Mouse (Mus musculus): ENCODE results near the gene Ralgapa2.

The Ralgapa2 gene

DNA sequence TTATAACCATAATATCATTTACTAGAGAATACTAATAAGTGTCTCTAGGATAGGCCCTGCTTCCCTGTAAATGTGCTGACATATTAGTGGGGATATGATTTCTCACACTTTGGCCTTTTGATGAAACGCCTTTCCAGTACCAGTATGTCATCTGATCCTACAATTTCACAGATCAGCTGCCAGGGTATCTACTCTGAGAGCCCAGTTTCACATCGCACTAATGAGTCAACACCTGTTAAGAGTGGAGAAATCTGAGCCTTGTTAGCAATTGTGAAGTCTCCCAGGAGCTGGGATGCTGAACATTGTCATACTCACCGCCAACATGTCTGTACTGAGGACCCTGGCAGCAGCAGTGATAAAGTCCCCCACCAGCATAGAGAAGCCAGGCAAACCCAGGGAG, 151.1 kb downstream of the Ralgapa2 start:
- DNase-seq (ENCODE audit: low spot score in 2 of 2) = no peak

- no peak for DNase-seq (ENCODE audit: low spot score in 2 of 2)
Observed at GRCm38 (mm10) chr2:146359676-146360075, 152.5 kb downstream of the Ralgapa2 start.

GRCm38 (mm10) chr2:146356524-146356923, 155.6 kb downstream of the Ralgapa2 start:
- DNase-seq (ENCODE audit: low spot score in 2 of 2) = no peak

GRCm38 (mm10) chr2:146350230-146350629, 161.9 kb downstream of the Ralgapa2 start:
- DNase-seq (ENCODE audit: low spot score in 2 of 2) = no peak

GRCm38 (mm10) chr2:146347942-146348341, 164.2 kb downstream of the Ralgapa2 start:
- DNase-seq (ENCODE audit: low spot score in 2 of 2) = no peak

- DNase-seq (ENCODE audit: low spot score in 2 of 2) = no peak
Observed at GRCm38 (mm10) chr2:146340090-146340489, 172.1 kb downstream of the Ralgapa2 start.

GRCm38 (mm10) chr2:146337540-146337939, 174.6 kb downstream of the Ralgapa2 start:
- no peak for DNase-seq (ENCODE audit: low spot score in 2 of 2)

DNA sequence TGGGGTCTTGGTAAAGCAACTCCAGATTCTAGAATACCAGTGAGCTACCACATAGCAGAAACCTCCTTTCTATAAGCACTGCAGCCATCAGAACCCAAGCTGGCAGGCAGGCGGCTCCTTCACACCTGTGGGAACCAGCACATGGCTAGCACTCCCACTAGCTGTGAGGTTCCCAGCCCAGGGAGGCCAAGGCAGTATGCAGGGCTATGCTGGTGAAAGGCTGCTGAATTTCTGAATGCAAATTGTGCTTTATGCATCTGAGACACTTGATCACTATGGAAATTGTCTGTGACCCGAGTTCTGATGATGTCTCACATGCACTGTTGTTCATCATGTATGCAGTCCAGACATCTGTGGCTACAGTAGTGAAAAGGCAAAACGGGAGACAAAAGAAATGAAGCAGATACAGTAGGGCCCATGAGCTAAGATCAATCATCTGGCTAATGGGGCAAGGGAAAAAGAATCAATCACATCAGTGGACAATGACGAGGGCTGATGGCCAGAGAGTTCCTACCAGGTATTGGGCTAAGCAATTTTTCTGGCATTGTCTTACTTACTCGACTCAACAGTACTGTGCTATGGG, 180.2 kb downstream of the Ralgapa2 start:
- DNase-seq (ENCODE audit: low spot score in 2 of 2) = no peak

GRCm38 (mm10) chr2:146330772-146331281, 181.3 kb downstream of the Ralgapa2 start:
- no peak for DNase-seq (ENCODE audit: low spot score in 2 of 2)

GRCm38 (mm10) chr2:146330101-146330500, 182.0 kb downstream of the Ralgapa2 start:
- DNase-seq (ENCODE audit: low spot score in 2 of 2) = no peak

DNA sequence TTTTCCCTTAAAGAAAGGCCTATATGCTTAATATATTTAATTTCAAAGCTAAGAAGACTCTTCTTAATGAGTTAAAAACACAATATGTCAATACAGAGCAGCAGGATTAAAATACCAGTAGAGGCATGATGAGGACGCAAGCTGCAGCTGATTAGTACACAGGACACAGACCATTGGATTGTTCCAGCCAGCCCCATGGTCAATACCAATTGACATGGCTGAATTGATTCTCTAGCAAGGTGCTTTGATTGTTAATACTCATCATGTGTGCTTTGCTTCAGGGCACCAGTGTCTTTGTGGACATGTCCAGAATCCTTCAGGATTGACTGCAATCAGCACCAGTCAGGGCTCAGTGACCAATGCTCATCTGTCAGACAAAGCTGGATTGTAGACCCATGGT, 185.5 kb downstream of the Ralgapa2 start:
- no peak for DNase-seq (ENCODE audit: low spot score in 2 of 2)

- no peak for DNase-seq (ENCODE audit: low spot score in 2 of 2)
Observed at GRCm38 (mm10) chr2:146324907-146325715, 187.0 kb downstream of the Ralgapa2 start.

GRCm38 (mm10) chr2:146324140-146324906, 187.8 kb downstream of the Ralgapa2 start:
- no peak for DNase-seq (ENCODE audit: low spot score in 2 of 2)

GRCm38 (mm10) chr2:146323528-146323927, 188.6 kb downstream of the Ralgapa2 start:
- DNase-seq (ENCODE audit: low spot score in 2 of 2) = no peak

DNA sequence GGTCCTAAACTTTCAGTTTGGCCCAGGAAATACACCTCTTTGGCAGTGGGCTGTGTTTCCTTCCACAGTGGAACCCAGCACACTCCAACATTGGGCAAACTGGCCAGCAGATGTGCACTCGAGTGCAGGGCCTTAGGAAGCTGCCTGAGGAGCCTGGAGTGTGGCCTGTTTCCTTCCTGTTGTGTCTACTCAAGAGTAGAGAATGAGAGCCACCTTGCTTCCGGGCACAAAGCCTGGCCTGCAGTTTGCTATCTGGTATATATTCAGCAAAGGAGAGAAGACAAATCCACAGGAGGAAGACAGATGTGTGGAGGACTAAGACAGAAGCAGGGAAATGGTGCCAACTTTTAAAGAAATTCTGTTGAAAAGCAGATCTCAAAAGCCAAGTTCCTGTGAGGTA, 189.4 kb downstream of the Ralgapa2 start:
- no peak for DNase-seq (ENCODE audit: low spot score in 2 of 2)

GRCm38 (mm10) chr2:146322019-146322418, 190.1 kb downstream of the Ralgapa2 start:
- no peak for DNase-seq (ENCODE audit: low spot score in 2 of 2)

DNA sequence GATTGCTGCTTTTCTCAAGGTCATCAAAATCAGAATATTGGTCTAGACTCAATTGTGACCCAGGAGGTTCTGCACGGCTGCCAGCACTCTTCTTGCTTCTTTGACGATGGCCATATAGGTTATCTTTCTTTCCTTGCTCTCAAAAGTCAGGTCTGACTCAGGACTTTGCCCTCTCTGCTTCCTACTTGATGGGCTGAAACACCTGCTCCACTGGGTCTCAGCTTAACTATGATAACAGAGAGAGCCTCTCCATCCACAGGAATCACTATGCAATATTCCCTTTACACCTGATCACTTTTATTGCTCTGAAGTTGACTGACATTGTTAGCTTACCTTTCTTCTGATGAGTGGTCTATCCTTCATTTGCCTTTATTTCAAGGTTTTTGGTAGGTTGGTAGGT, 191.5 kb downstream of the Ralgapa2 start:
- DNase-seq (ENCODE audit: low spot score in 2 of 2) = no peak

DNA sequence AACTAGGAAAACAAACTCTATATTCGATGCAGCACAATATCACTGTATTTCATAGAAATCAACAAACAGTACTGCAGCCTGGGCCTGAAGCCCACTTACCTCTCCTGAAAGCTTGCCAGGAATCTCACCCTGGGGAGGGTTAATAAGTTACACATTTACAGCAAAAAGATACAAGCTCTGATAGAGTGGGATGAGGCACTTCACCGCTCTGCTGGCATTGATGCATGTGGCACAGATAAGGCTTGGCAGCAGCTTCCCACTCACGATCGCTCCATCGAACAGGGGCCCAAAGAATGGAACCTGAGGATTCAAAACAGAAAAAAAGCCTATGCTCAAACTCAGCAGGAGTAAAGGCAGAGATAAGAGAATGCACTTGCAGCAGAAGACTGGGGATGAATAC, 197.4 kb downstream of the Ralgapa2 start:
- no peak for DNase-seq (ENCODE audit: low spot score in 2 of 2)

- DNase-seq (ENCODE audit: low spot score in 2 of 2) = no peak
Observed at GRCm38 (mm10) chr2:146313811-146314210, 198.3 kb downstream of the Ralgapa2 start.

GRCm38 (mm10) chr2:146310760-146311159, 201.4 kb downstream of the Ralgapa2 start:
- DNase-seq (ENCODE audit: low spot score in 2 of 2) = no peak

DNA sequence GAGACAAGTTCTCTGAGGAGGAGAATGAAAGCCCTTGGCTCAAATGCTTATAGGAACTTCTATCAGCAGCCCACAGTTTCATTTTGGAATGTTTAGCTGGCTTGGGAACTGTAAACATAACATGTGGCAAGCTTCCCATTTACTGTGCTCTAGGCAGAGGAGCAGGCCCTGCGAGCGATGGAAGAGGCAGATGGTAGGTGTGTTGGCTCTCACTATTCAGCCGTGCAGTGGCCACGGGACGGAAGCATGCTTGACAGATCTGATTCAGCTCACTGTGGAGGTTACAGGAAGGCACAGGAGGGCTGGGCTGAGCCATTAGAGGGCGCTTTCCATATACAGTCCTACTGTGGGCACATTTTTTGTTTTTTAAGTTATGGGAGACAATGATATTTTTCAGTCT, 201.9 kb downstream of the Ralgapa2 start:
- DNase-seq (ENCODE audit: low spot score in 2 of 2) = no peak

GRCm38 (mm10) chr2:146309413-146309812, 202.7 kb downstream of the Ralgapa2 start:
- no peak for DNase-seq (ENCODE audit: low spot score in 2 of 2)
